Mouse (Mus musculus) liver, postnatal 0 days (tissue): ENCODE data around the gene Lemd1.

Source experiments
- CTCF ChIP-seq: sonication (generic); IDR thresholded peaks from 2 replicates; pipeline ENCODE4 v1.5.1; 2016; ENCODE audit warnings: antibody characterized with exemption, low read depth
- EP300 ChIP-seq: IDR thresholded peaks from 2 replicates; pipeline ENCODE4 v1.6.1; 2016; ENCODE audit warnings: antibody characterized with exemption, low read depth, mild to moderate bottlenecking

DNA sequence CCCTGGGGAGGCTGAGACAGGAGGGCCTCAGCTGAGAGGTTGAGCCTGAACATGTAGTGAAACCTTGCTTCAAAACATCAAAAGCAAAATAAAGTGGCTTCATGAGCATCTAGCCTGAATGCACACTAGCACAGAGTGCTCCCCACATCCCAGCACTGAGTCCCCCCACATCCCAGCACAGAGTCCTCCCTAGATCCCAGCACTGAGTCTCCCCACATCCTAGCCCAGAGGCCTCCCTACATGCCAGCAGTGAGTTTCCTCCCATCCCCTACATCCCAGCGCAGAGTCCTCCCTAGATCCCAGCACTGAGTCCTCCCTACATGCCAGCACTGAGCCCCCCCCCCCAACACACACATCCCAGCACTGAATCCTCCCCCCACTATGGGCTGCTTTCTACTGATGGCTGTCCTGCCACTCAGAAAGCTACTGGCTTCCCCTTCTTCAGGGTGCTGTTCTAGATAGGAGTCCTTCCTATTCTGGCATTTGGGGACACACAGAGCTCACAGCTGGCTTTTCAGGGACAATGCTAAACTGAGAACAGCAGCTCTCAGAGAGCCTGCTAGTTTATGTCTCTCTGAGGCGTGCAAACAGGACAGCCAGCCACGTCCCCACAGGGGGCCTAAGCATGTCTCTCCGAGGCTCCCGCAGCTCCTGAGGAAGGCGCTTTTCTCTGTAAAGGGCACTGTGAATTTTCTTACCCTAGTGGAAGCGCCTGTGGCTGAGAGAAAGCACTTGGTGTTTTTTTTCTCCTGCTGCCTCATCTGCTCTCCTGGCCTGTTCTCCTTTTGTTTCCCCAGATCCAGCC is 40.4 kb downstream of the Lemd1 start:
- TF ChIP-seq CTCF: no peak
- no peak for TF ChIP-seq EP300
